Mouse (Mus musculus) embryonic facial prominence, embryonic 14.5 days (tissue): ENCODE measurements around the gene Btbd19. TPM values are rescaled to one million over a fixed set of nuclear protein-coding genes. Genes with fewer than 3 reads are reported as not detected.

Source experiments
- ATAC-seq: fragments of 200-750 bp; cut with Nextera tagmentation; 2 replicates; pipeline ENCODE4 v1.8.0; 2017; ENCODE audit warnings: low read depth, moderate number of reproducible peaks, moderate TSS enrichment
- DNase-seq: peaks from one replicate; pipeline ENCODE4 v3.0.0-alpha.2; 2015; ENCODE audit warnings: low spot score
- H3K27ac ChIP-seq: fragments of 300-500 bp; sonication (generic); replicated peaks from 2 replicates; pipeline ENCODE4 v1.5.1; 2014; ENCODE audit warnings: low read depth, mild to moderate bottlenecking, low read length, moderate library complexity
- H3K27me3 ChIP-seq: fragments of 300-500 bp; sonication (generic); replicated peaks from 2 replicates; pipeline ENCODE4 v1.6.1; 2014; ENCODE audit warnings: low read length; ENCODE audit not compliant: control insufficient read depth, insufficient read depth
- H3K36me3 ChIP-seq: fragments of 300-500 bp; sonication (generic); 2 replicates; pipeline ENCODE4 v1.6.1; 2014; ENCODE audit warnings: low read length, mixed read lengths; ENCODE audit not compliant: control insufficient read depth, insufficient read depth
- H3K4me1 ChIP-seq: fragments of 300-500 bp; sonication (generic); 2 replicates; pipeline ENCODE4 v1.6.1; 2014; ENCODE audit warnings: antibody characterized with exemption, low read length; ENCODE audit not compliant: control insufficient read depth, insufficient read depth
- H3K4me2 ChIP-seq: fragments of 300-500 bp; sonication (generic); 2 replicates; pipeline ENCODE4 v1.6.1; 2014; ENCODE audit warnings: low read depth, mild to moderate bottlenecking, low read length, moderate library complexity, mixed read lengths
- H3K4me3 ChIP-seq: fragments of 300-500 bp; sonication (generic); 2 replicates; pipeline ENCODE4 v1.5.1; 2014; ENCODE audit warnings: low read depth, mild to moderate bottlenecking, low read length
- H3K9ac ChIP-seq: fragments of 300-500 bp; sonication (generic); 2 replicates; pipeline ENCODE4 v1.6.1; 2014; ENCODE audit warnings: low read depth, mild to moderate bottlenecking, low read length, moderate library complexity, mixed read lengths
- H3K9me3 ChIP-seq: fragments of 300-500 bp; sonication (generic); 2 replicates; pipeline ENCODE4 v1.6.1; 2016; ENCODE audit warnings: low read length; ENCODE audit not compliant: control insufficient read depth
- WGBS: fragments of 180-500 bp; shearing (Covaris S2); extraction: QIAGEN DNeasy Blood & Tissue Kit; methylation state at CpG from one replicate; pipeline ENCODE4 v1.1.7; 2014; 5-methylcytosine and 5-hydroxymethylcytosine counted together
- microRNA-seq: library from miRNA; unstranded; fragments of <30 nt; microRNA quantifications from one replicate; pipeline ENCODE4, GENCODE M21; 2016; ENCODE audit warnings: borderline number of aligned reads
- polyA plus RNA-seq: library from polyadenylated mRNA; unstranded; fragments of >200 nt; fragmentation: Nextera tagmentation; extraction: Ambion mirVana; gene quantifications from 2 replicates; pipeline ENCODE4 v1.2.1, GENCODE M21; 2014

The Btbd19 gene
- polyA plus RNA-seq, 1 experiment from 2014 or later = 6.6 TPM

DNA sequence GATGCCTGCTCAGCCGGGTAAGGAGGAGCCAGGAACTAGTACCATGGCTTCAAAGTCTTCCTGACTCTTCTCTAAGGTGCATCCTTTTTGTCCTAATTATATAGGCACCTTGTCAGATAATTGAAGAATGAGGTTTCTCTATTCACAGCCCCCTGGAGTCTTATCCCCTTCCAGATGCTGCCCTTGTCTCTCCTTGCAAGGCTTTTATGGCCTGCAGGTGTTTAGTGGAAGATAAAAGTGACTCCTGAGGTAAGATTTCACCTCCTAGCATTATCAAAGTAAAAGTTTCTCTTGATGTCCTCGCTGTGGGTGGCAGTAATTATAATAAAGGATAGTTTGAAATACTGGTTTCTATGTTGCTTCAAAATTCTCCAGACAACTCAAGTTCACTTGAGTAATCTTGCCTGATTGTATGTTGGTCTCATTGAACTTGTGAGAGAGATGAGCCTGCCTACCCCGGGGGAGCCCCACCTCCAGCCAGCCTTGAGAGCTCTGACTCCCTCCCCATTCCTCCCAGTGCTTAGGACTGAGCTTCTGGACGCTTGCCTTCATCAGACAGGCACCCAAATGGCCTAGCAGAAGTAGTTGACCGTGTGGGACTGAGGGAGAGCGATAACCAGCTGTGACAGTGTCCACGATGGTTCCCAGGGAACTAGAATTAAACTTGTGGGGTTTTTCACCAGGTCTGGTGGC, 37.4 kb downstream of the Btbd19 start:
- Histone ChIP-seq H3K27ac (no peak overlapping the region), H3K4me1 (no peaks in the 10 kb centered on the region), H3K4me3 (no peak overlapping the region), H3K4me2 (no peak overlapping the region), H3K36me3 (peaks cover 35% of the 10 kb centered on the region), H3K9me3 (no peaks in the 10 kb centered on the region), H3K9ac (no peak overlapping the region), H3K27me3 (no peaks in the 10 kb centered on the region)
- ATAC-seq (no peak), DNase-seq (no peak)
- WGBS = 76% methylated on average over 7 of the region's 7 CpGs

DNA sequence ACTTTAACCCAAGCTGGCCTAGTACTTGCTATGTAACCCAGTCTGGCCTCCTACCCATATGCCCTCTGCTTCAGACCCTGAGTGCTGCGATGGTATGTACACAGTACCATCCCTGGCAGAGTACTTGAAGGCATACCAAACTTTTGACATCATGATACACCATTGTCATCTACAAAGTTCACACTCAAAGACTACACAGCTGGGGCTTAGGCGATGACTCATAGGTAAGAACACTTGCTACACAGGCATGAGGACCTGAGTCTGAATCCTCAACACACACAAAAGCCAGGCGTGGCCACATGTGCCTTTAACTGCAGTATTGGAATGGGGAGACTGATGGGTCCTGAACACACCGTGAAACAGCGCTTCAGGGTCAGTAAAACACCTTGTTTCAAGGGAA, 54.3 kb downstream of the Btbd19 start:
- ATAC-seq = no peak
- DNase-seq = no peak
- 96% methylated on average over 5 of the region's 5 CpGs for WGBS

DNA sequence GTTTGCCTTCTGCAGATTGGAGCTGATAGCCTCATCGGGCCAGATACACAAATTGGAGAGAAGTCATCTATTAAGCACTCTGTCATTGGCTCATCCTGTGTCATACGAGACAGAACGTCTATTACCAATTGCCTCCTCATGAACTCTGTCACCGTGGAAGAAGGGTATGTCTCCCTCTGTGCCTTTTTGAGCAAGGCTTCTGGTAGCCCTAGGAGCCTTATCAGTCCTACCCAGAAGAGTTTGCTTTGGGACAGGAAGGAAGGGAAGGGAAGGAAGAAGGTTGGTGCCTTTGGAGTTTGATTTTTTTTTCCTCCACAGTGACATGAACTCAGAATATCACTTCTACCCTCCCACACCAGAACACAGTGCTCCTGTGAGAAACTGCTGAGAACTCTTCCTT, 54.9 kb downstream of the Btbd19 start:
- H3K4me1 ChIP-seq = no peaks in the 10 kb centered on the region
- H3K4me2 ChIP-seq = no peak overlapping the region
- H3K9me3 ChIP-seq = no peaks in the 10 kb centered on the region
- no peaks in the 10 kb centered on the region for H3K27me3 ChIP-seq
- no peak for ATAC-seq
- no peak overlapping the region for H3K27ac ChIP-seq
- WGBS = 87% methylated on average over 4 of the region's 4 CpGs
- no peak overlapping the region for H3K4me3 ChIP-seq
- no peak for DNase-seq
- H3K9ac ChIP-seq = no peak overlapping the region
- peaks cover 85% of the 10 kb centered on the region for H3K36me3 ChIP-seq

More for the DNA sequence above, 54.3 kb downstream of the Btbd19 start:
- Histone ChIP-seq H3K27me3 (no peaks in the 10 kb centered on the region), H3K4me3 (no peak overlapping the region), H3K9me3 (no peaks in the 10 kb centered on the region), H3K4me1 (no peaks in the 10 kb centered on the region), H3K9ac (no peak overlapping the region), H3K36me3 (peaks cover 85% of the 10 kb centered on the region), H3K27ac (no peak overlapping the region), H3K4me2 (no peak overlapping the region)

DNA sequence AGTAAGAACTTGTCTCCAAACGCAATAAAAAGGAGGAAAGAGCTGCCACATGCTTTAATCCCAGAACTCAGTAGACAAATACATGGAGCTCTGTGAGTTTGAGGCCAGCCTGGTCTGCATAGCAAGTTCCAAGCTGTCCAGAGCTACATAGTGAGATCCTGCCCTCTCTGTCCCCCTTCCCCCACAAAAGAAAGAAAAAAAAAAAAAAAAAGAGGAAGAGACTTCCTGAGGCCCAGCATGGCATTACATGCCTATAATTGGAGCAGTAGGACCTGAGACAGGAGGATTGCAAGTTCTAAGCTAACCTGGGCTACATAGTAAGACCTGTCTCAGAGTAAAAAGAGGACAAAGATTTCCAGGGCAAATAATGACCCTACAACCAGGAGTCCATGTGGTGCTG, 55.9 kb downstream of the Btbd19 start:
- no peak for DNase-seq
- no peaks in the 10 kb centered on the region for H3K9me3 ChIP-seq
- WGBS = 97% methylated on average over 1 of the region's 1 CpGs
- no peaks in the 10 kb centered on the region for H3K4me1 ChIP-seq
- H3K36me3 ChIP-seq = peaks cover 83% of the 10 kb centered on the region
- no peak overlapping the region for H3K4me2 ChIP-seq
- H3K9ac ChIP-seq = no peak overlapping the region
- no peak overlapping the region for H3K4me3 ChIP-seq
- ATAC-seq = no peak
- no peak overlapping the region for H3K27ac ChIP-seq
- H3K27me3 ChIP-seq = no peaks in the 10 kb centered on the region

Small RNAs within 50 kb of the gene (microRNA-seq; reads per million reads assigned to microRNA genes)
- gene Gm22398 = not detected

Other genes starting within 250 kb of the Btbd19 start
- 0.51 and 0.54 TPM in 2 replicates for gene Zswim5, start 248.3 kb downstream of the Btbd19 start, polyA plus RNA-seq
- gene Urod, start 131.3 kb downstream of the Btbd19 start, polyA plus RNA-seq = 74.0 and 77.1 TPM in 2 replicates
- 9.1 and 9.8 TPM in 2 replicates for gene Hectd3, start 130.4 kb downstream of the Btbd19 start, polyA plus RNA-seq
- 38.6 and 48.4 TPM in 2 replicates for gene Eif2b3, start 106.3 kb downstream of the Btbd19 start, polyA plus RNA-seq
- 9.0 and 11.0 TPM in 2 replicates for gene Ptch2, start 29.6 kb downstream of the Btbd19 start, polyA plus RNA-seq
- 0.30 and 0.84 TPM in 2 replicates for gene Tctex1d4, start 1.1 kb upstream of the Btbd19 start, polyA plus RNA-seq
- 5.1 and 5.6 TPM in 2 replicates for gene Plk3, start 8.2 kb upstream of the Btbd19 start, polyA plus RNA-seq
- gene Rps8, start 30.5 kb upstream of the Btbd19 start, polyA plus RNA-seq = 1,243 and 1,364 TPM in 2 replicates
- gene Kif2c, start 56.9 kb upstream of the Btbd19 start, polyA plus RNA-seq = 42.9 and 50.7 TPM in 2 replicates
- gene Tmem53, start 126.2 kb upstream of the Btbd19 start, polyA plus RNA-seq = 15.5 and 21.9 TPM in 2 replicates
- gene Armh1, start 126.4 kb upstream of the Btbd19 start, polyA plus RNA-seq = 1.3 and 1.8 TPM in 2 replicates